Mouse (Mus musculus) adrenal gland, postnatal 36 days (tissue): ENCODE results near the gene Eepd1. TPM values are rescaled to one million over a fixed set of nuclear protein-coding genes. Genes with fewer than 3 reads are reported as not detected.
"Not testable (repeated sequence)": the region's sequence is repeated elsewhere in the genome, so short reads cannot be mapped to it uniquely, and the experiment has no call there.

Experiments
- DNase-seq, 2 experiments: peaks; one replicate each; pipeline ENCODE4 v3.0.0; 2021; ENCODE audit warnings: mixed read lengths in 1 of 2
- long read RNA-seq, 2 experiments: library from polyadenylated mRNA; stranded (forward); transcript quantifications; one replicate each; pipeline ENCODE4 v2.0.0; 2021; ENCODE audit warnings: borderline sequencing depth in 2 of 2
- total RNA-seq, 2 experiments: library from RNA; stranded (reverse); gene quantifications; 2 replicates each; pipeline ENCODE4 v1.2.3; 2021

Eepd1 gene
- total RNA-seq = 10 to 100 TPM; 43.6 to 66.9 TPM
- long read RNA-seq, experiment 1, transcript Eepd1-201 (8 exons, 2,723 nt) = major isoform, 164 of 182 reads
- long read RNA-seq, experiment 1, partial matches to known transcripts = 11 of 182 reads
- long read RNA-seq, experiment 1, other reads (novel, unspliced or antisense) = 7 of 182 reads
- long read RNA-seq, experiment 2, transcript Eepd1-201 (8 exons, 2,723 nt) = major isoform, 13 of 16 reads
- long read RNA-seq, experiment 2, partial matches to known transcripts = 2 of 16 reads
- long read RNA-seq, experiment 2, other reads (novel, unspliced or antisense) = 1 of 16 reads

DNA sequence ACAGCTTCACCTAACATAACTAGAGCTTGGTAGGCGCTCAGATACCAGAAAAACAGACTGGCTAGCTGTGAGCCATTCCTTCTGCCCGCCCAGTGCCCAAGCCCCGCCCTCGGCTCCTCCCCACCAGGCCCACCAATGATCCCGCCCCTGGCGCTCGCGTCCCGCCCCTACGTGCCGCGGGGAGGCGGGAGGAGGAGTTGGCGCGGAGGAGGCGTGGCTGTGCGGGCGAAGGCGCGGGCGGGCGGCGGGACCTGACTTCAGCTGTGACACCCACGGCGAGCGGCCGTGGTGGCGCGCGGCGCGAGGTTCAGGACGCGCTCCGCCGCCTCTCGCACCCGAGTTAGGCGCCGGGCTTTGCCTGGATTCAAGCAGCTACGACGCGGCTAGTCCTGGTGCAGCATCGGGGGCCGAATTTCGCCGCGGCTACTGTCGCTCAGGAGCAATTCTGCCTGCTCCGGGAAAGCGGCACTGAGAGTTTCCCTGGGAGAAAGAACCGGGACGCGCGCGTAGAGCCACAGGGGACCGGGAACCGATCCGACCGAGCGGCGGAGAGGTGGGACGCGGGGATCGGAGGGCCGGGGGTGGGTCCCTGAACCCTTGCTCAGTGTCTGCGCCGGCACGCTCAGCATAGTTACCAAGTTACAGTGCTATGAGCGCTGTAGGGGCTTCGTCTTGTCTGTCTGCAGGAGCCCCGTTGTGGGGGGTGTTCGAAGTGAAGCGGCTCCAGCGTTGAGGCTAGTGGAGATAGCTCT lies at the start of gene Eepd1:
Eepd1 (plus strand) TSS at position 204 of the 752 bp plus-strand sequence.
- DNase-seq = peak; percentile 98 to 99

DNA sequence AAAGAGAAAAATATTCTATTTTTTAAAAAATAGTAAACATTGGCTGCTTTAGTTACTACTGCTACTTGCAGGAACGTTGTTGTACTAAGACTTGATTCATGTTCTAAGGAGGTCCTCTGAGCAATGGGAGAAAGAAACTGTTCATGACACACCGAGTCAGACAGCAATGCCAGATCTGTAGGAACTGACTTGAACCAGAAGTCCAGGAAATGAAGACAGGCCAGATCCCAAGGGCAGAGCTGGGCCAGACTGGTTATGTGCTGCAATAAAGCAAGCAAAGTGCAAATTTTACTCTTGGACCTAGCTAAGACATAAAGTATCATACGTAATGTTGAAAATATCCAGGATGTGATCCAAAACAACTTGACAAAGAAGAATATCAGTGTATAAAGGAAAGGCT lies 42.5 kb upstream of the Eepd1 start:
- DNase-seq = peak; percentile 20 to 21

DNA sequence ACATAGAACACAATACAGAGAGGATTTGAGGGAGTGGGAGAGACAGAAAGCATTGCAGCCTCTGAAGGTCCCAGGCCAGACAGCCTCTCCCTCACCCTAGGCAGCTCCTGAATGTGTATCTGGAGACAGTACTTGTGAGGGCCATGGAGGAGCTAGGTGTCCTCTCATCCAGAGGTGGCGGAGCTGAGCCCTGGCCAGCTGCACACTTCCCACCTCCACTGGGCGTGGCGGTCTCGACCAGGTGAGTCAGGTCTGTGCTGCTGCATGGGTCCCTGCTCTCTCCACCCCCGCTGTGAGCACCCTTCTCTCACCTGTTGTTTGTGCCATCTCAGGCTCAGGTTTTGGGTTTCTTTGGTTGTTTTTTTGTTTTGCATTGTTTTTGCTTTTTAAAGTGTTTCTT lies 41.3 kb upstream of the Eepd1 start:
- DNase-seq = not testable (repeated sequence)

DNA sequence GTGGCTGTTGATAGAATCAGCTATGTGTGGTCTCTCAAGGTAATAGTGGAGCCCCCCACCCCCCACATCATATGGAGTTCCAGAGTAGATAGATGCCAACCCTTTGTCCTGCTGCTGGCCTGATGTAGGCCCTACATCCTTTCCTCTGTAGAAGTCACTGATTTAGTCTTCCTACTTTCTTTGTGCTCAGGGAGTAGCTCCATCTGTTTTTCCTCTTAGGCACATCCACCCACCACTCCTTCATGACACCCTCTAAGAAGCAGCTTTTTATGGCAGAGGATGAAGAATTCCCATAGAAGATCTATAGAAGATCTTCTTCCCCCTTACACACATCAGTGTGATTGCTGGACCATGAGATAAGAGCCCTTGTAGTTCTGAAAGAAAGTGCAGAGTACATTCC lies 39.3 kb upstream of the Eepd1 start:
- DNase-seq = no peak

DNA sequence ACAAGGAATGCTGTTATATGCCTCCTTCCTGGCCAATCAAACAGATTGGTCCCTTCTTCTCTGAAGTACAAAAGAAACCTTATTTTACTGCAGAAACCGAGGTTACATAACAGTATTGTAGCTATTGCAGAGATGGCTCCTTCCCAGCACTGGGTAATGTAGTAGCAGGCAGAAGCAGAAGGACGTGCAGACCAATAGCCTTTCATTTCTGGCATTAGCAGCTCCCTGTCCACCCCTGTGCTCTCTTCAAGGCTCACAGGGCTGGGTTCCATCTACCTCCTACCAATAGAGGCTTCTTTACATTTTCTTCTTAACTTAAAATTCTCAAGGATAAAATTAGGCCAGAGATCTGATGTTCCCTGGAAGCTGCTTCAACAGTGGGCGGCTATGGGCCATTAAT lies 38.3 kb upstream of the Eepd1 start:
- DNase-seq = no peak

DNA sequence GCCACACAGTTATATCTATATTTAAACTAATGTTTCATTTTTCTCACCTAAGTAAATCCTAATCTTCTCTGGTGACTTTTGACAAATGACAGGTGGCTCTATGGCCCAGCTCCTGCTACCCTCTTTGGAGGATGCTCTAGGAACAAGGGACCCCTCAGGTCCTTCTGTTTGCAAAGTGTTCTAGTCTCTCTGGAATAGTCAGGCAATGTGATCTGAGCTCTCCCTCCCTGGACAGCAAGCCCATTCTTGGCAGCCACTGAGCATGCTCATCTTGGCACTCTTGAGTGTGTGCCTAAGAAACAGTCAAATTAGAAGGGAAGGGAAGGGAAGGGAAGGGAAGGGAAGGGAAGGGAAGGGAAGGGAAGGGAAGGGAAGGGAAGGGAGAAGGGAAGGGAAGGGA lies 37.8 kb upstream of the Eepd1 start:
- no peak for DNase-seq

DNA sequence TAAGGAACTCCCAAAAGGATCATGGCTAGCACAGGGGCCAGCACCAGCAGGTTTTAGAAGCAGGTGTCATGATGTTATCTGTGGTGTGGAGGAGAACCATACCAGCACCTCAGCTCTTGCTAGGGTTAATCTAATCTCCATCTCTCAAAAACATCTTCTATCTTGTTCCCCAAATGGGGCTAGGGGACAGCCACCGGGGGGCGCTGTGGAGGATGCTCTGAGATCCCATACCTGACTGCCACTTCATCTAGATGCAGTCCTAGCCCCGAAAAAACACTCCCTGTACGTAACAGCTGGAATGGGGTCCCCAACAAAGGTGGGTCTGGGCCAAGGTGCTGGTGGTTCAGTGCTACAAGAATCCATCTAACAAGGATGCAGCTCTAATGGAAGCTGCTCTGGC lies 31.0 kb upstream of the Eepd1 start:
- DNase-seq = peak; percentile 10 to 29

DNA sequence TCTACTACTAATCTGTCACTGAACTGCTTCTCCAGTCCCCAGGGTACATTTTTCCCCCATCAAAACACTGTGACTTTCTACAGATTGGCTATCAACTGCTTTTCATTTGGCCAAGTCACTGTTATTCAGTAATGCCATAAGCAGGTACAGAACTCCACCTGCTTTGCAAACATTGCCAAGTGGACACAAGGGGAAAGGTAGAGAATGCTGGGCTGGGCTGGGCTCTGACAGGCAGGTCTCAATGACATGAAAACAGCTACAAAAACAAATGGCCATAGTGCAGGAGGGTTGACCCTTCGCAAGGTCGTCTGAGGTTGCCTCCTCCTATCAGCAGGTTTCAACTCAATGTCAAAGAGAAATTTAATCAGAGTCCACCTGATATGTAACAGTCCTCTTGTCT lies 26.3 kb upstream of the Eepd1 start:
- no peak for DNase-seq

DNA sequence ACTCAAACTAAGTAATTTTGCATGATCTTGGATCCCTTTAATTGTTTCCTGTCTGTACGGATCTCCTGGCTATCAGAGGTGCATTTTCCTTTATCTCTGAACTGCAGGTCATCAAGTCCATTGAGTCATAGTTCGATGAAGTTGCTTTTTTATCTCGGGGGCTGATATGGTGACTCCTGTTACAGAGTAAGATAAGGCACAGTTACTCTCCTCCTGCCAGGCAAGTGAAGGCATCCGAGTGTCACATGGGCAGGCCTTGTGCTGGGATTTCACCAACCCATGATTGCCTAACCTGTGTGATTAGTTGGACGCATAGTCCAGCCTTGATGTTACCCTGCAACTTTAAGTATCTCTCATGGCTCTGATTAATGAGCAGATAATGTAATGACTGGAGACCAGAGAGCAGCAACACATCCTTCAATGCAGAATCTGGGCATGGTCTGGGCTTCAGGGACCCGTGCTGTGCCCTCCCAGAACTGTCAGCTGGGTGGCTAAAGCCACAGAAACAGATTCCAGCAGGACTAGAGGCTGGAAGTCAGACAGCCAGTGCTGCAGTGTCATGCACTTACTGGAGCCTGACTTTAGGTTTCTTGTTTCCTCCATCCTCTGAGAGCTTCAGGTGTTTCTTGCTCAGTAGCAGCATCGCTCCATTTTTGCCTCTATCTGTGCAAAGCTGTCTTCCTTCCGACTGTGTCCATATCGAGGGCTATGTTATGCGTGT lies 20.4 kb upstream of the Eepd1 start:
- peak; percentile 68 to 86 for DNase-seq

DNA sequence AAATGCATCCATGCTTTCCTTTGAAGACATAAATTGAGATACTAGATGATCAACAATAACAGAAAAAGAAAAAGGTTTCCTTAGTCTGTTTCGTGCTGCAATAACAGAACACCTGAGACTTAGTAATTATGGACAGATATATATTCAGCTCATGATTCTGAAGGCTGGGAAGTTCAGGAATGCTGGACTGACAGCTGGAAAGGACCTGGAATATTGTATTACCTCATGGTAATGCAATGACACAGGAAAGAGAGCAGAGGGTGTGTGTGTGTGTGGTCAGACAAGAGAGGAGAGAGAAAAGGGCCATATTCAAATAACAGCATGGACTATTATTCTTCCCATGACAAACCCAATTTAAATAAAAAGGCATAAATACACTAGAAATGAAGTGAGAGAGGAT lies 17.0 kb upstream of the Eepd1 start:
- DNase-seq = no peak

DNA sequence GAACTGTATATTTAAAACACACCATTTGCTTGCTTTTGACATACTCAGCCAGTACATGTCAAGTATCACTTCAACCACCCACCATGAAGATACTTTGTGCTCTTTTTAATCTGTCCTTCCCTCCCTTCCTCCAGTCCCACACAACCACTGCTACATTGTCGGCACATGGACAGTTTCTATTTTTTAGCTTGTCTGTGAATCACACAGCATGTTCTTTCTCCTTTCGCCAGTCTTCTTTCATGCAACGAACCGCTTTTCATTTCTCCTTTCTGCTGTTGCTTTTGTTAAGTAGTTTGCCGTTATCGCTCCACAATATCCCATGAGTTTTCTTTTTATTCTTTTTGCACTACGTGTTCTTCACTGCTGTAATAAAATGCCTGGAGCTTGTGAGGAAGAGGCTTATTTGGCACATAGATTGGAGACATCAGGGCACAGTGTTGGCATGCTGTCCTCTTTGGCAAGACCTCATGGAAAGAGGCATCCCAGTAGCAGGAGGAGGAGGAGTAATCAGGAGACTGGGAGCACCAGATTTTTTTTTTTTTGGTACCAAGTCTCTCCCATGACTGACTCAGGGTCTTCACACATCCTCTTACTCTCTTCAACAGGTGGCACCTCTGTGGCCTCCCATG lies 1.8 kb upstream of the Eepd1 start:
- DNase-seq = no peak

DNA sequence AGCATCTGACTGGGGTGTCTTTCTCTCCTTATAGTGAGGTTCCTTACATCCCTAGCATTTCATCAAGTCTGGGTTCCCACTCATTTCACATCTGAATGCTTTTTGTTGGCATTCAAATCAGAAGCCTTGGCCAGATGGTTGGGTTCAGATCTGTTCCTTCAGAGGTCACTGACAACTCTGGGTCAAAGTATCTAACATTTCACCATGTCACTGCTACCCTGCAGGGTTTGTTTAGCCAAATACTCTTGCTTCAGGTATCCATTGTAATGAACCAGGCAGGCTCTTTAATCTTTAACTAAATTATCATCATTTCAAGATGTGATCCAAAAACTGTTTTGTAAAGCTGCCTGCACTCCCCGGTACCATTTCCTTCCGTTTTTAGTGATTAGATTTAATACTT lies 671 bp upstream of the Eepd1 start:
- no peak for DNase-seq

DNA sequence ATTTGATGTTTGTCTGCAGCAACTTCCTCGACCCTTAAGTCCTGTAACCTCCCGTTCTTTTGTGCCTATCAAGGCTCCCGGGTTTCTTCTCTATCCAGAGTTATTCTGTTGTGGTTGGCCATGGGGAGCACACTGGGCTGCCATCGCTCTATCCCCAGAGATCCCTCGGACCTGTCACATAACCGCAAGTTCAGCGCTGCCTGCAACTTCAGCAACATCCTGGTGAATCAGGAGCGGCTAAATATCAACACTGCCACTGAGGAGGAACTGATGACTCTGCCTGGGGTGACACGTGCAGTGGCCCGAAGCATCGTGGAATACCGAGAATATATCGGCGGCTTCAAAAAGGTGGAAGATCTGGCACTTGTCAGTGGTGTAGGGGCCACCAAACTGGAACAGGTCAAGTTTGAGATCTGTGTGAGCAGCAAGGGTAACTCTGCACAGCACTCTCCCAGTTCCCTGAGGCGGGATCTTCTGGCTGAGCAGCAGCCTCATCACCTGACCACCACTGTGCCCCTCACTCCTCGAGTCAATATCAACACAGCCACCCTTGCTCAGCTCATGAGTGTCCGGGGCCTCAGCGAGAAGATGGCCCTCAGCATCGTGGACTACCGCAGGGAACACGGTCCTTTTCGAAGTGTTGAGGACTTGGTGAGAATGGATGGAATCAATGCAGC lies 1.1 kb downstream of the Eepd1 start:
- peak in 1 of 2 experiments; percentile 53 for DNase-seq

DNA sequence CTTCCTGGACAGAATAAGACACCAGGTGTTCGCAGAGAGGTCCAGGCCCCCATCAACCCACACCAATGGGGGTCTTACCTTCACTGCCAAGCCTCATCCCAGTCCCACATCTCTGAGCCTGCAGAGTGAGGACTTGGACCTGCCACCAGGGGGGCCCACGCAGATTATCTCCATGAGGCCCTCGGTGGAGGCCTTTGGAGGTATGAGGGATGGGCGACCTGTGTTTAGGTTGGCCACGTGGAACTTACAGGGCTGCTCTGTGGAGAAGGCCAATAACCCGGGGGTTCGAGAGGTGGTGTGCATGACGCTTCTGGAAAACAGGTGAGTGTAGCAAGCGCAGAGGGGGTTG lies 1.6 kb downstream of the Eepd1 start:
- DNase-seq = no peak

DNA sequence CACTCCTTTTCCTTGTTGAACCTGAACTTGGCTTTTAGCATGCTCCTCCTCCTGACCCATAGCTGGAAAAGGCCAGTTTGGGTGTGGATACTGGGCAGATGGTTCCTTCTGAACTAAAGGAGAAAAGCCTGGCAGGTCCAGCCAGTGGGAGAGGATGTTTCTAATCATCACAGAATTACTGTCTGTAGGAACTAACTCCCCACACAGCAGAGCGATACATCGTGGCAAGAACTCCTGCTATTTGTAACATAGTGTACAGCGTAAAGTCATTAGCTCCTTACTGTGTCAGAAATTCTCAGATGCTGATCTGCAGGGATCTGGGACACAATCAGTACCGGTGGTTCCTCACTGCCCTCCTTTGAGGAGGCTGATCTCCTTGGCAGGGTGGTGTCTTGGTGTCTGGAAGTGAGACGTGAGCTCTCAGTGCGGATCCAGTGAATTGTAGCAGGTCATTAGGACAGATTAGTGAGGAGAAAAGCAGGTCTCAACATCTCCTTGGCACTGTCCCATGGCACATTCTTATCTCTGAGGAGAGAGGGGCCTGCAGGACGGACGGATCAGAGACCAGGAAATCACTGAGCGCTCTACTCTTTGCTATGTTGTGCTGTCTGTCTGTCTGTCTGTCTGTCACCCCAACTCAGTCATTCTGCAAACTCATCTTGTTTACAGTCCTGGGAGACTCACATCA lies 2.7 kb downstream of the Eepd1 start:
- DNase-seq = no peak

DNA sequence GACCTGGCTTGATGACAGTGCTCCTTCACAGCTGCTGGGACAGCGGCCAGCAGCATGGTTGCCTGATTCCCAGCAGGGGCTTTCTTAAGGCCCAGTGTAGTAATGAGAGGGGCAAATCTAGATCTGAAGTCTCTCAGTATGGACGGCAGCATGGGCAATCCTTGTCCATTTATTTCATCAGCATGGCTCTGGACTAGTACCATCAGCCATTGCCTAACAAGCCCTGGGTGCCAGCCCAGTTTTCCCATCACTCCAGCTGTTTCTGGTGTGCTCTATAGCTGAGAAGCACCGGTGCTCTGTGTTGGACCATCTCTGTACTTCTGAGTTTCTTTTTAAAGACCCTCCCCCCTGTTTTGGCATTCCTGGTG lies 3.3 kb downstream of the Eepd1 start:
- DNase-seq = peak in 1 of 2 experiments; percentile 59

DNA sequence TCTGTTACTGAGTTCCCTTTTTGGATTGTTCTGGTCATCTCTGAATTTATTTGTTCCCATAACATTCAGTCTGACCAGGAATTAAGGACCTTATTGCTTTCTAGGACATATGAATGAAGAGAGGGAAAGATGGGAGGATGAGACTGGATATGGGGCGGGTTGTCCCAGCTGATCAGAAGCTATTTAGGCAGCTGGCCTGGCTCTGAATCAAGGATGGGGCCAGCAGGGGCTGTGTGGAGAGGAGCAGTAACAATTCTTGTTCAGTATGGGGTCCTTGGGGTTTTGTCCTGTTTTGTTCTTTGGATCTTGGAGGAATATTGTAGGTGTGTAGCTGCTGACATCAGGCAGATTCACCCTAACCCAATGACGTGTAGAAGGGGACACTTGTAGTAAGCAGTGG lies 3.7 kb downstream of the Eepd1 start:
- no peak for DNase-seq

DNA sequence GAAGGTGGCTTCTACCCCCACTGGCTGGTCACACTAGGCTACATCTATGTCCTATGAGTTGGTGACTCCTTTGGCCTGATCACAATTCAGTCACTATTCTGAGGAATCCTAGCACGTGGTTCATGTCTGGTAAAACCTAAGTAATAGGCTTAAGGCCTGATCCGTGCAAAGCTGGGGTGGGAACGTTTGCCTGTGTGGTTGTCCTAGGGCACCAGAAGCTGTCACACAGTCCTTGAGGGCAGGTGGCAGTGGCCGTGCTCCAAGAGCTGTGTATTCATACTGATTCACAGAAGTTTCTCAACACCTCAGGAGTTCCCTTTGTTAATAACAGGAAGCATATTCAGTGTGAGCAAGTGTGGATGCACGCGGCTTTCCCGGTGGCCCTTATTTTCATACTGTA lies 4.1 kb downstream of the Eepd1 start:
- DNase-seq = peak; percentile 60 to 78

DNA sequence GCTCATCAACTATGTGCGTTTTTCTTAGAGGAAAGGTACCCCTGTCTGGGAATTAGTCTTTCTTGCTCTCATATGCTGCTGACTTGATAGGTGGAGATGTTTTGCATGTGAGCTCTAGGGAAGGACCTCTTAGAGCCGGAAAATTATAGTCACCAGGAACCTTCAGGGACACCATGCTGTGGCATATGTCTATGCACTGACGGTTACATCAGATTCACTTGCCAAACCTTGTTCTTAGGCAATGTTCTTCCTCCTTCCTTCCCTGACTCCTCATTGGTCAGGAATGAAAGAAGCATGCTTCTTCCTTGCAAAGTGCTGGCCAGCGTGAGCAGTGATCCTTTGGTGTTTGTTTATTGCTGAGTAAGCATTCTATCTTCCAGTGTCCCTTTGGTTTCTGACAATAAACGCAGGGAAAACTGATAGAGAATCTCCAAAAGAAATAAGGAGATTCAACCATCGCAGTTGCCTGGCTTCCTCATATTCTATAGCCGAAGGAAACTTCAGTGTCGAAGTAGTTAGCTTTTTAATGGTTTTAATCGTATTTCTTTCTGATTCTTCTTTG lies 5.0 kb downstream of the Eepd1 start:
- no peak for DNase-seq

DNA sequence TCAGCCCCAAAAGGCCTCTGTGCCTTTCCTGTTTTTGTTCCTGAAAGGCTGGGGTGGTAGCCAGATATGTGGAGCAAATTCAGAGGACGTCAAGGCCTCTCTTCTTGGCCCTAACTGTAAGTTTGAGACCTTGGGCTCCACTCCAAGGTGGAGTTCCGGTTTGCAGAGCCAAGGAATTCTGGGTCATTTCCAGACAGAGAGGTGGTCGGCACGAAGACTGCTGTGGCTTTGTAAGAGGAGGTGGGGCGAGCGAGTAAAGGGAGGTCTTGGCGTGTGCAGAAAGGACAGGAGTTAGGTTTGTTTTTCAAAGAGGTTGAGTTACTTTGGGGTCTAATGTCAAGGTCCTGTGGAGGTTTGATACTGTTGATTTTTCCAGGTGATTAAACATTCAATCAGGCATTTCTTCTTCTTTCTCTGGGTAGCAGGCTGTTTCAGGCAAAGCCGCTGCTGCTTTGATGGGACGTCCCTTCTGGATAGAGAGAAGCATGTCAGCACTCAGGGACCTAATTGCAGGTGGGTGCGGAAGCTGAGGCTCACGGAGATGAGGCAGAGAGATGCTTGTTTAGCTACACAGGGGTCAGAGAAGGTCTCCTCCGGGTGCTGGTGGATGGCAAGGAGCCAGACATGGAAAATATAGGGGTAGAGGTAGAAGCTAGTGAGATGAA lies 6.2 kb downstream of the Eepd1 start:
- peak; percentile 79 for DNase-seq

DNA sequence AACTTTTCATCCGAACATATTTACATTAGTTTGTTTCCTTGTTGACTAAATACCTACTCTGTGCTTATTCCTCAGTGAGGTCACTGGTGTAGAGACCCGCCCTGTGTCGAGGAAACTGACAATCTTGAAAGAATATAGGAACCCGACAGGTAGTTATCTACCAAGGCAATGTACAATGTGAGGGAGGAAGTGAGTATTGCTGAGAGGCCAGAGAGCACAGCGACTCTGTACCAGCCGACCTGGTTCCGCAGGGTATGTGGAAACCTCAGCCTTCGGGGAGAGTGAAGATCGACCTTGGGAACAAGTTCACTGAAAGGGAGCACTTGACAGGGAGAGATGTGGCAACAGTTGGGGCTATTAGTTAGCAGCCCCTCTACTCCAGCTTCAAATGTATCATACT lies 7.2 kb downstream of the Eepd1 start:
- peak in 1 of 2 experiments; percentile 62 for DNase-seq
